25 mouse cellular contexts compared by ENCODE assay signal in genomic region chr1:120190946-120191345, GRCm38 (mm10).
A peak's percentile ranks its signal among the peaks of the same experiment; 100 is the strongest.
DNase-seq lines count a peak whose midpoint lies in the region; ATAC-seq and TF ChIP-seq lines count a peak whose summit lies in the region.
"Had no signal": no experiment of that assay in that cellular context is flagged by ENCODE, and none has a peak within 500 bp of the region (broad histone marks: within the 10 kb centered on the region; RNA-seq: fewer than 3 reads in every experiment).

No protein-coding gene starts in this region.

- 91% methylated on average over 6 of the region's 6 CpGs for WGBS in midbrain, embryonic 11.5 days
- WGBS in midbrain, embryonic 14.5 days = 93% methylated on average over 6 of the region's 6 CpGs

- peak overlapping the region; percentile 73 for H3K27ac ChIP-seq in layer of hippocampus, adult 2 months
- H3K27ac ChIP-seq in midbrain, embryonic 11.5 days (ENCODE audit: low read depth, low read length) = no peak overlapping the region
- no peak overlapping the region for H3K27ac ChIP-seq in midbrain, embryonic 14.5 days (replicated peaks; ENCODE audit: low read depth, low read length)
- H3K27ac ChIP-seq: embryonic facial prominence, embryonic 12.5 days; heart, embryonic 15.5 days; kidney, postnatal 0 days; limb, embryonic 13.5 days; stomach, postnatal 0 days had no signal

- DNase-seq in layer of hippocampus, adult 2 months (ENCODE audit: low spot score in 2 of 2) = no peak
- no peak for DNase-seq in layer of hippocampus, postnatal 10 days (ENCODE audit: low spot score in 2 of 2)
- DNase-seq in midbrain, embryonic 11.5 days (ENCODE audit: low spot score, missing footprints) = peak; percentile 51
- no peak for DNase-seq in midbrain, embryonic 14.5 days
- DNase-seq in brain, adult 2 months (ENCODE audit: low read depth, low spot score) = peak; percentile 63
- DNase-seq in left cerebral cortex, adult 9 months (ENCODE audit: low spot score in 2 of 2) = peak; percentile 23 to 30
- DNase-seq in kidney, adult 9 months = no peak
- DNase-seq: adrenal gland, postnatal 10 days; cerebellum, adult 11-12 months; cerebellum, adult 9-11 months; embryo, embryonic 11 days; gastrocnemius, postnatal 14 days; kidney, adult 18-20 months; lung, postnatal 14 days; spleen, adult 18-20 months had no signal

- H3K9ac ChIP-seq in midbrain, embryonic 11.5 days (ENCODE audit: low read length) = no peak overlapping the region
- H3K9ac ChIP-seq in midbrain, embryonic 14.5 days (replicated peaks; ENCODE audit: low read length) = no peak overlapping the region
- H3K9ac ChIP-seq: embryonic facial prominence, embryonic 12.5 days; heart, embryonic 15.5 days; limb, embryonic 13.5 days had no signal

- no peaks in the 10 kb centered on the region; the same call in 1 of the 2 replicates for H3K9me3 ChIP-seq in midbrain, embryonic 11.5 days (ENCODE audit: control insufficient read depth, low read length)
- no peaks in the 10 kb centered on the region for H3K9me3 ChIP-seq in midbrain, embryonic 14.5 days (ENCODE audit: control insufficient read depth, low read length)
- H3K9me3 ChIP-seq: embryonic facial prominence, embryonic 12.5 days; heart, embryonic 15.5 days; limb, embryonic 13.5 days had no signal

- no peaks in the 10 kb centered on the region for H3K36me3 ChIP-seq in midbrain, embryonic 11.5 days (ENCODE audit: control insufficient read depth, insufficient read depth, low read length)
- H3K36me3 ChIP-seq in midbrain, embryonic 14.5 days (ENCODE audit: control insufficient read depth, insufficient read depth, low read length) = no peaks in the 10 kb centered on the region
- H3K36me3 ChIP-seq: embryonic facial prominence, embryonic 12.5 days; heart, embryonic 15.5 days; limb, embryonic 13.5 days had no signal

- H3K27me3 ChIP-seq in midbrain, embryonic 11.5 days (ENCODE audit: control insufficient read depth, insufficient read depth, low read length) = no peaks in the 10 kb centered on the region
- no peaks in the 10 kb centered on the region for H3K27me3 ChIP-seq in midbrain, embryonic 14.5 days (ENCODE audit: control insufficient read depth, insufficient read depth, low read length)
- H3K27me3 ChIP-seq: embryonic facial prominence, embryonic 12.5 days; heart, embryonic 15.5 days; limb, embryonic 13.5 days; Patski had no signal

- no peak for TF ChIP-seq CTCF in layer of hippocampus, adult 2 months (conservative IDR thresholded peaks at IDR 0.05)

- H3K4me1 ChIP-seq in midbrain, embryonic 11.5 days (ENCODE audit: control insufficient read depth, insufficient read depth, low read length) = peaks cover 3% of the 10 kb centered on the region; the same call in 1 of the 2 replicates
- no peaks in the 10 kb centered on the region; the same call in 1 of the 2 replicates for H3K4me1 ChIP-seq in midbrain, embryonic 14.5 days (ENCODE audit: control insufficient read depth, insufficient read depth, low read length)
- H3K4me1 ChIP-seq: embryonic facial prominence, embryonic 12.5 days; heart, embryonic 15.5 days; limb, embryonic 13.5 days had no signal

- H3K4me2 ChIP-seq in midbrain, embryonic 11.5 days = no peak overlapping the region
- H3K4me2 ChIP-seq in midbrain, embryonic 14.5 days (ENCODE audit: low read length) = no peak overlapping the region
- H3K4me2 ChIP-seq: embryonic facial prominence, embryonic 12.5 days; heart, embryonic 15.5 days; limb, embryonic 13.5 days; liver, embryonic 11.5 days had no signal

- no peak for ATAC-seq in midbrain, embryonic 11.5 days (ENCODE audit: low FRiP score)
- ATAC-seq in midbrain, embryonic 14.5 days (ENCODE audit: low FRiP score, low TSS enrichment) = no peak
- ATAC-seq: forebrain, embryonic 14.5 days; hindbrain, embryonic 16.5 days; midbrain, embryonic 16.5 days; Patski had no signal

- no peak overlapping the region for H3K4me3 ChIP-seq in layer of hippocampus, adult 2 months
- no peak overlapping the region for H3K4me3 ChIP-seq in midbrain, embryonic 11.5 days (ENCODE audit: low read depth, low read length)
- H3K4me3 ChIP-seq in midbrain, embryonic 14.5 days (replicated peaks; ENCODE audit: low read depth, low read length) = no peak overlapping the region
- H3K4me3 ChIP-seq: embryonic facial prominence, embryonic 12.5 days; heart, embryonic 15.5 days; limb, embryonic 13.5 days had no signal

Comparison
In these comparisons a context has a peak if more than half of its experiments do, and no peak if none do; other contexts are left out.
1. DNase-seq: peak in midbrain, embryonic 11.5 days (single experiment), brain, adult 2 months (single experiment) and left cerebral cortex, adult 9 months (2 of 2); none in layer of hippocampus, adult 2 months (0 of 2), layer of hippocampus, postnatal 10 days (0 of 2), midbrain, embryonic 14.5 days (single experiment) and kidney, adult 9 months (single experiment).